Mouse (Mus musculus): Measurements from ENCODE around the gene Bsnd. TPM values are rescaled to one million over a fixed set of nuclear protein-coding genes. Genes with fewer than 3 reads are reported as not detected.

Bsnd gene
- polyA plus RNA-seq, 1 experiment from 2014 or later: 0.38 TPM

DNA sequence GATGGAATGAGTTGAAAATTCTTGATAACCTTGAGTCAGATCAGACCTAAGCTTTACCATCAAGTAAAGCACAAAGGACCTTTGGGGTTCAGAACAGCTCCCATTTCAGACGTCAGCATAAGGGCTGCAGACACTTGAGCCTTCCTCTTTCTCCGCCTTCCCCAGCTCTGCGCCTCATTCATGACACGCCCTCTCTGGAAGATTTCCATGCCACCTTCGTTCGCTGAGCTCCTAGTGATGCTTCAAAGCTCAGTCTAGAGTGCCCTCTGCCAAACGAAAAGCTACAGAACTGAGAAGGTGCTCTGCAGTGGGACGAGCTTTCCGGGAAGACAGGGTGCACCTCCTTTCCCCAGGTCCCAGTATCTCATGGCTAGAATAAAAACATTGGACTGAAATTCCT is 30.1 kb downstream of the Bsnd start:
- TF ChIP-seq CTCF (IDR thresholded peaks at IDR 0.05; ENCODE audit: low read depth): no peak
- TF ChIP-seq EP300 (optimal IDR thresholded peaks at IDR 0.05): no peak
- Histone ChIP-seq H3K4me3 (ENCODE audit: low read depth, low read length) (no peak overlapping the region), H3K9me3 (ENCODE audit: control insufficient read depth, low read length) (no peaks in the 10 kb centered on the region), H3K4me1 (replicated peaks; ENCODE audit: control insufficient read depth, insufficient read depth) (peaks cover 3% of the 10 kb centered on the region; the same call in 1 of the 2 replicates), H3K27ac (replicated peaks) (no peak overlapping the region), H3K9ac (ENCODE audit: low read length) (no peak overlapping the region), H3K36me3 (ENCODE audit: control insufficient read depth, insufficient read depth, low read length) (no peaks in the 10 kb centered on the region), H3K27me3 (ENCODE audit: control insufficient read depth, insufficient read depth, low read length) (0 out of 2 replicates have a peak, but pooled peaks cover 3% of the 10 kb centered on the region), H3K4me2 (replicated peaks; ENCODE audit: low read depth) (no peak overlapping the region)
- 73% methylated on average over 9 of the region's 9 CpGs for WGBS
- ATAC-seq (ENCODE audit: low FRiP score, low TSS enrichment) (no peak), DNase-seq (ENCODE audit: low spot score) (no peak)

DNA sequence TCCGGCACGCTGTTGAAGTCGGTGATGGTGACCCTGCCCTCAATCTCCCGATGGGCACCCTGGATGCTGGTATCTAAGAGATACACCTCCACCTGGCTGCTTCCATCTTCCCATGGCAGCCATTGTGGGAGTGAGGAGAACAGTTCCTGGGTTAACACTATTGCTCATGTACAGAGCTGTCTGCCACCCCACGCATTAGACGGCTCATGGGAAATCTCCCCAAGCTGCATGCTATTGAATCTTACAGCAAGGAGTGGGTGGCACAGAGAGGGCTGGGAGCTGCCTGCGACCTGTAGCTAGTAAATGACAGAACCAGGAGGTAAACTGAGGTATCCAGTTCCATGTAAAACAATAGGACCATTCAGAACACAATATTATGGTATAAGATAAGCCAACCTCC is 37.5 kb downstream of the Bsnd start:
- WGBS: 86% methylated on average over 7 of the region's 7 CpGs
- Histone ChIP-seq H3K27me3 (ENCODE audit: control insufficient read depth, insufficient read depth, low read length) (no peaks in the 10 kb centered on the region), H3K4me3 (ENCODE audit: low read depth, low read length) (no peak overlapping the region), H3K4me1 (replicated peaks; ENCODE audit: control insufficient read depth, insufficient read depth) (no peaks in the 10 kb centered on the region), H3K27ac (replicated peaks) (no peak overlapping the region), H3K9me3 (ENCODE audit: control insufficient read depth, low read length) (no peaks in the 10 kb centered on the region), H3K4me2 (replicated peaks; ENCODE audit: low read depth) (no peak overlapping the region), H3K9ac (ENCODE audit: low read length) (no peak overlapping the region), H3K36me3 (ENCODE audit: control insufficient read depth, insufficient read depth, low read length) (no peaks in the 10 kb centered on the region)
- DNase-seq (ENCODE audit: low spot score) (no peak), ATAC-seq (ENCODE audit: low FRiP score, low TSS enrichment) (no peak)
- TF ChIP-seq CTCF (IDR thresholded peaks at IDR 0.05; ENCODE audit: low read depth) (no peak), EP300 (optimal IDR thresholded peaks at IDR 0.05) (no peak)

DNA sequence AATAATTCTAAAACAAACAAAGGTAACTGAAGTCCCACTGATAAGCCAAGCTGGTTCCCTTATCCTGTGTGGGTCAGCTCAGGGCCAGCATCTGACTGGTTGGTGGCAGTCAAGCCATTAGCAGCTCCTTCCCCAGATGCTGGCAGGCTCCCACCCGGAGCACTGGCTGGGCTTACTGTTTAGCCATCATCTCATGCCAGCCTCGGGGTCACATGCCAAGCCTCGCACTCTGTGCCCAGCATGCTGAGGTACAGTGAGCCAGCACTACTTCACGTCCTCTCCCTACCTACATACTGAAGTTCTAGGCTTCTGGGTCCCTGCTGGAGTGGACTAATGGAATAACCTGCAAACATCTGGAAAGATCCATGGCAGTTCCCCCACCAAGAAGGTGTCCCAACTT is 38.6 kb downstream of the Bsnd start:
- ATAC-seq (ENCODE audit: low FRiP score, low TSS enrichment) (no peak), DNase-seq (ENCODE audit: low spot score) (no peak)
- TF ChIP-seq CTCF (IDR thresholded peaks at IDR 0.05; ENCODE audit: low read depth): no peak
- TF ChIP-seq EP300 (optimal IDR thresholded peaks at IDR 0.05): no peak
- no peak overlapping the region for H3K27ac ChIP-seq (replicated peaks)
- no peak overlapping the region for H3K4me3 ChIP-seq (ENCODE audit: low read depth, low read length)
- no peaks in the 10 kb centered on the region for H3K4me1 ChIP-seq (replicated peaks; ENCODE audit: control insufficient read depth, insufficient read depth)
- no peaks in the 10 kb centered on the region for H3K27me3 ChIP-seq (ENCODE audit: control insufficient read depth, insufficient read depth, low read length)
- no peaks in the 10 kb centered on the region for H3K36me3 ChIP-seq (ENCODE audit: control insufficient read depth, insufficient read depth, low read length)
- H3K9me3 ChIP-seq (ENCODE audit: control insufficient read depth, low read length): no peaks in the 10 kb centered on the region
- H3K4me2 ChIP-seq (replicated peaks; ENCODE audit: low read depth): no peak overlapping the region
- WGBS: 70% methylated on average over 4 of the region's 4 CpGs
- H3K9ac ChIP-seq (ENCODE audit: low read length): no peak overlapping the region

DNA sequence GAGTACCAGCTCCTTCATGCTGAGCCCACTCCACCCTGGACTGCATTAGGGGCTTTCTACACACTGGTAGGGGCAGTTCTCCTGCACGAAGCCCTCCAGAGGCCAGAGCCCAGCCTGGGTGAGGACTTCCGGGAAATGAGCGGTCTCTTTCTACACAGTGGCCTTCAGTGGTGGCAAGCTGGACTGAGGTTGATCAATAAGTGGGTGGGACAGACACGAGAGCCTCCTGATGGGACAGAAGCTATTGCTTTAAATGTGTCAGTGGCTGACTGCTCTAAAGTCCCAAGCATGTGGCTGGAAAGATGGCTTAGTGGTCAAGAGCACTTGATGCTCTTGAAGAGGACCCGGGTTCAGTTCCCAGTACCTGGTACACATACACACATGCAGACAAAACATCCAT is 39.0 kb downstream of the Bsnd start:
- DNase-seq (ENCODE audit: low spot score) (no peak), ATAC-seq (ENCODE audit: low FRiP score, low TSS enrichment) (no peak)
- TF ChIP-seq EP300 (optimal IDR thresholded peaks at IDR 0.05): no peak
- no peak for TF ChIP-seq CTCF (IDR thresholded peaks at IDR 0.05; ENCODE audit: low read depth)
- Histone ChIP-seq H3K4me2 (replicated peaks; ENCODE audit: low read depth) (no peak overlapping the region), H3K27ac (replicated peaks) (no peak overlapping the region), H3K9me3 (ENCODE audit: control insufficient read depth, low read length) (no peaks in the 10 kb centered on the region), H3K4me1 (replicated peaks; ENCODE audit: control insufficient read depth, insufficient read depth) (no peaks in the 10 kb centered on the region), H3K4me3 (ENCODE audit: low read depth, low read length) (no peak overlapping the region), H3K9ac (ENCODE audit: low read length) (no peak overlapping the region), H3K27me3 (ENCODE audit: control insufficient read depth, insufficient read depth, low read length) (no peaks in the 10 kb centered on the region), H3K36me3 (ENCODE audit: control insufficient read depth, insufficient read depth, low read length) (no peaks in the 10 kb centered on the region)
- WGBS: 76% methylated on average over 5 of the region's 5 CpGs

DNA sequence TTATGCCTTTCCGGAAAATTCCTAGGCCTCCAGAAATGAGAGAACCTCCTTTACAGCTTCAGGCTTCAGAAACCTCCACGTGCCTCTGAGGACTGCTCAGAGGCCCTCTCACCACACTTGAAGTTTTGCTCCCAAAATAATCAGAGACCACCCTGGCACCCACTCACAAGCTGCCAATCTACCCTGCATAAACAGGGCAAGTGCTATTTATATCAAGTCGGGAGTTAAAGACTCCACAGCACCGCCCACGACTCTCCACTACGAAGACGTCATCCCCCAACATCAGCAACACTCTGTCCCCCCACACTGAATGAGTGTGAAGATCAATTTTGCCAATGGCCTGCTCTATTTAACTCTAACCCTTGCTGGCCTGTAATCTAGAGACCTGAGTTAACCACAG is 39.7 kb downstream of the Bsnd start:
- no peak overlapping the region for H3K4me3 ChIP-seq (ENCODE audit: low read depth, low read length)
- H3K4me2 ChIP-seq (replicated peaks; ENCODE audit: low read depth): no peak overlapping the region
- no peaks in the 10 kb centered on the region for H3K36me3 ChIP-seq (ENCODE audit: control insufficient read depth, insufficient read depth, low read length)
- TF ChIP-seq EP300 (optimal IDR thresholded peaks at IDR 0.05) (no peak), CTCF (IDR thresholded peaks at IDR 0.05; ENCODE audit: low read depth) (no peak)
- DNase-seq (ENCODE audit: low spot score) (no peak), ATAC-seq (ENCODE audit: low FRiP score, low TSS enrichment) (no peak)
- no peaks in the 10 kb centered on the region for H3K9me3 ChIP-seq (ENCODE audit: control insufficient read depth, low read length)
- H3K27me3 ChIP-seq (ENCODE audit: control insufficient read depth, insufficient read depth, low read length): no peaks in the 10 kb centered on the region
- no peak overlapping the region for H3K27ac ChIP-seq (replicated peaks)
- no peak overlapping the region for H3K9ac ChIP-seq (ENCODE audit: low read length)
- 72% methylated on average over 7 of the region's 7 CpGs for WGBS
- H3K4me1 ChIP-seq (replicated peaks; ENCODE audit: control insufficient read depth, insufficient read depth): no peaks in the 10 kb centered on the region

DNA sequence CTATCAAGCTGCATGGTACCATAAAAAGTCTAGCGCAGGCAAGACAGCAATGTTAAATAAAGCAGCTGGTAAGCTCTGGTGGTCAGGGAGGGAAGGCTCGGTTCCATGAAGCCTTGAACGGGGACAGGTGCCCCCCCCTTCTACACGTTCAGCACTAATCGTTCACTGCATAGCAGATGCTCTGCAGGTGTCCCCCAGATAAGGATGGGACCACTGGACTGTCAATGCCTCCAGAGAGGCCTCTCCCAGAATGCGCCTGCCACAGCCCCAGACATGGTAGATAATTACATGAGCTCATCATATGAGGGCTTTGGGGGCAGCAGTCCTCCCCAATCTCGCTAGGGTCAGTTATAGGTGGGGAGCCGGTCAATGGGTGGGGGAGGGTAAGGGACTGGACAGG is 42.8 kb downstream of the Bsnd start:
- no peak overlapping the region for H3K4me2 ChIP-seq (replicated peaks; ENCODE audit: low read depth)
- 83% methylated on average over 8 of the region's 8 CpGs for WGBS
- no peaks in the 10 kb centered on the region for H3K27me3 ChIP-seq (ENCODE audit: control insufficient read depth, insufficient read depth, low read length)
- no peaks in the 10 kb centered on the region for H3K4me1 ChIP-seq (replicated peaks; ENCODE audit: control insufficient read depth, insufficient read depth)
- H3K9ac ChIP-seq (ENCODE audit: low read length): no peak overlapping the region
- no peak overlapping the region for H3K4me3 ChIP-seq (ENCODE audit: low read depth, low read length)
- no peaks in the 10 kb centered on the region for H3K36me3 ChIP-seq (ENCODE audit: control insufficient read depth, insufficient read depth, low read length)
- DNase-seq (ENCODE audit: low spot score): no peak
- TF ChIP-seq EP300 (optimal IDR thresholded peaks at IDR 0.05): no peak
- TF ChIP-seq CTCF (IDR thresholded peaks at IDR 0.05; ENCODE audit: low read depth): no peak
- H3K27ac ChIP-seq (replicated peaks): no peak overlapping the region
- no peak for ATAC-seq (ENCODE audit: low FRiP score, low TSS enrichment)
- H3K9me3 ChIP-seq (ENCODE audit: control insufficient read depth, low read length): no peaks in the 10 kb centered on the region

Measured in stomach, postnatal 0 days (tissue).